Mouse (Mus musculus): Measurements from ENCODE around the gene Mas1. TPM values are rescaled to one million over a fixed set of nuclear protein-coding genes. Genes with fewer than 3 reads are reported as not detected.
"Not testable (repeated sequence)": the region's sequence is repeated elsewhere in the genome, so short reads cannot be mapped to it uniquely, and the experiment has no call there.

The Mas1 gene
- polyA plus RNA-seq, 1 experiment from 2014 or later, result 0.82 TPM

- ATAC-seq (ENCODE audit: insufficient read depth, low FRiP score, low read depth), result no peak
- Histone ChIP-seq H3K9me3 (no peaks in the 10 kb centered on the region), H3K4me3 (replicated peaks) (no peak overlapping the region), H3K4me2 (no peak overlapping the region), H3K36me3 (peaks cover 12% of the 10 kb centered on the region), H3K27me3 (replicated peaks) (no peaks in the 10 kb centered on the region), H3K27ac (no peak overlapping the region), H3K9ac (no peak overlapping the region), H3K4me1 (0 out of 2 replicates have a peak, but pooled peaks cover 2% of the 10 kb centered on the region)
- WGBS, result 89% methylated on average over 6 of the region's 6 CpGs
Measured at GRCm38 (mm10) chr17:12902291-12902690, 34.3 kb upstream of the Mas1 start.

- Histone ChIP-seq H3K36me3 (peaks cover 12% of the 10 kb centered on the region; the same call in 1 of the 2 replicates), H3K27ac (peak overlapping the region; percentile 11; the same call in 1 of the 2 replicates)
- H3K9me3 ChIP-seq; H3K27me3 ChIP-seq (replicated peaks); H3K4me3 ChIP-seq (replicated peaks); H3K4me1 ChIP-seq; H3K9ac ChIP-seq; H3K4me2 ChIP-seq; ATAC-seq (ENCODE audit: insufficient read depth, low FRiP score, low read depth): not testable (repeated sequence)
- WGBS, result 31% methylated on average over 2 of the region's 2 CpGs
Measured at GRCm38 (mm10) chr17:12898607-12899006, 30.7 kb upstream of the Mas1 start.

- H3K9me3 ChIP-seq, result no peaks in the 10 kb centered on the region
- H3K36me3 ChIP-seq, result peaks cover 9% of the 10 kb centered on the region; the same call in 1 of the 2 replicates
- no peak overlapping the region for H3K4me3 ChIP-seq (replicated peaks)
- no peak overlapping the region for H3K9ac ChIP-seq
- H3K27ac ChIP-seq, result no peak overlapping the region
- WGBS, result 75% methylated on average over 5 of the region's 5 CpGs
- no peaks in the 10 kb centered on the region for H3K4me1 ChIP-seq
- H3K4me2 ChIP-seq, result no peak overlapping the region
- no peak for ATAC-seq (ENCODE audit: insufficient read depth, low FRiP score, low read depth)
- no peaks in the 10 kb centered on the region for H3K27me3 ChIP-seq (replicated peaks)
Measured at GRCm38 (mm10) chr17:12897674-12898073, 29.7 kb upstream of the Mas1 start.

- 86% methylated on average over 9 of the region's 9 CpGs for WGBS
- no peak overlapping the region for H3K9ac ChIP-seq
- H3K4me1 ChIP-seq, result 0 out of 2 replicates have a peak, but pooled peaks cover 3% of the 10 kb centered on the region
- no peaks in the 10 kb centered on the region for H3K36me3 ChIP-seq
- no peak overlapping the region for H3K4me2 ChIP-seq
- ATAC-seq (ENCODE audit: insufficient read depth, low FRiP score, low read depth), result no peak
- H3K27me3 ChIP-seq (replicated peaks), result no peaks in the 10 kb centered on the region
- no peak overlapping the region for H3K27ac ChIP-seq
- no peaks in the 10 kb centered on the region for H3K9me3 ChIP-seq
- H3K4me3 ChIP-seq (replicated peaks), result no peak overlapping the region
Measured at GRCm38 (mm10) chr17:12892033-12892432, 24.1 kb upstream of the Mas1 start.

GRCm38 (mm10) chr17:12891054-12891453 is 23.1 kb upstream of the Mas1 start:
- Histone ChIP-seq H3K27ac (no peak overlapping the region), H3K4me2 (no peak overlapping the region), H3K4me3 (replicated peaks) (no peak overlapping the region), H3K9ac (no peak overlapping the region), H3K27me3 (replicated peaks) (no peaks in the 10 kb centered on the region), H3K36me3 (no peaks in the 10 kb centered on the region), H3K9me3 (no peaks in the 10 kb centered on the region), H3K4me1 (peaks cover 3% of the 10 kb centered on the region; the same call in 1 of the 2 replicates)
- ATAC-seq (ENCODE audit: insufficient read depth, low FRiP score, low read depth), result no peak
- 93% methylated on average over 4 of the region's 4 CpGs for WGBS

- peaks cover 3% of the 10 kb centered on the region; the same call in 1 of the 2 replicates for H3K4me1 ChIP-seq
- H3K4me3 ChIP-seq (replicated peaks), result no peak overlapping the region
- no peaks in the 10 kb centered on the region for H3K27me3 ChIP-seq (replicated peaks)
- WGBS, result 62% methylated on average over 15 of the region's 15 CpGs
- no peaks in the 10 kb centered on the region for H3K36me3 ChIP-seq
- H3K4me2 ChIP-seq, result no peak overlapping the region
- H3K9me3 ChIP-seq, result no peaks in the 10 kb centered on the region
- no peak overlapping the region for H3K9ac ChIP-seq
- H3K27ac ChIP-seq, result no peak overlapping the region
- ATAC-seq (ENCODE audit: insufficient read depth, low FRiP score, low read depth), result no peak
Measured at GRCm38 (mm10) chr17:12887021-12887775, 19.3 kb upstream of the Mas1 start.

- Histone ChIP-seq H3K4me2 (no peak overlapping the region), H3K4me3 (replicated peaks) (no peak overlapping the region), H3K4me1 (peaks cover 3% of the 10 kb centered on the region; the same call in 1 of the 2 replicates), H3K9me3 (no peaks in the 10 kb centered on the region), H3K36me3 (no peaks in the 10 kb centered on the region), H3K9ac (no peak overlapping the region), H3K27me3 (replicated peaks) (no peaks in the 10 kb centered on the region), H3K27ac (no peak overlapping the region)
- no peak for ATAC-seq (ENCODE audit: insufficient read depth, low FRiP score, low read depth)
- WGBS, result 38% methylated on average over 6 of the region's 6 CpGs
Measured at GRCm38 (mm10) chr17:12886620-12887019, 18.7 kb upstream of the Mas1 start.

GRCm38 (mm10) chr17:12881216-12881615 is 13.3 kb upstream of the Mas1 start:
- Histone ChIP-seq H3K36me3 (no peaks in the 10 kb centered on the region), H3K4me3 (replicated peaks) (no peak overlapping the region), H3K27ac (no peak overlapping the region), H3K4me2 (no peak overlapping the region), H3K4me1 (no peaks in the 10 kb centered on the region), H3K27me3 (replicated peaks) (no peaks in the 10 kb centered on the region), H3K9me3 (no peaks in the 10 kb centered on the region), H3K9ac (no peak overlapping the region)
- no peak for ATAC-seq (ENCODE audit: insufficient read depth, low FRiP score, low read depth)
- WGBS, result 79% methylated on average over 1 of the region's 1 CpGs

- H3K4me2 ChIP-seq, result peak overlapping the region; percentile 43
- H3K27me3 ChIP-seq (replicated peaks), result no peaks in the 10 kb centered on the region
- ATAC-seq (ENCODE audit: insufficient read depth, low FRiP score, low read depth), result peak; percentile 50; the same call in 1 of the 2 replicates
- WGBS, result 4% methylated on average over 14 of the region's 14 CpGs
- no peak overlapping the region; the same call in 1 of the 2 replicates for H3K4me3 ChIP-seq (replicated peaks)
- H3K9me3 ChIP-seq, result no peaks in the 10 kb centered on the region
- no peaks in the 10 kb centered on the region for H3K36me3 ChIP-seq
- no peak overlapping the region for H3K27ac ChIP-seq
- no peak overlapping the region for H3K9ac ChIP-seq
- no peaks in the 10 kb centered on the region for H3K4me1 ChIP-seq
Measured at GRCm38 (mm10) chr17:12880178-12880577, 12.2 kb upstream of the Mas1 start.

- no peak within 1 kb of the TSS for H3K4me2 ChIP-seq
- no peak within 1 kb of the TSS for H3K27ac ChIP-seq
- no peaks in the 10 kb centered on the region for H3K36me3 ChIP-seq
- no peaks in the 10 kb centered on the region for H3K27me3 ChIP-seq (replicated peaks)
- no peaks in the 10 kb centered on the region for H3K4me1 ChIP-seq
- no peak for ATAC-seq (ENCODE audit: insufficient read depth, low FRiP score, low read depth)
- no peak within 1 kb of the TSS for H3K4me3 ChIP-seq (replicated peaks)
- WGBS, result 74% methylated on average over 5 of the region's 5 CpGs
- no peaks in the 10 kb centered on the region for H3K9me3 ChIP-seq
- no peak within 1 kb of the TSS for H3K9ac ChIP-seq
Measured at GRCm38 (mm10) chr17:12875734-12876133, 7.8 kb upstream of the Mas1 start, which contains the start of gene Mrgprh. Mrgprh (plus strand) TSS chr17:12876034.

GRCm38 (mm10) chr17:12872275-12873028 is 4.5 kb upstream of the Mas1 start:
- Histone ChIP-seq H3K4me1 (0 out of 2 replicates have a peak, but pooled peaks cover 8% of the 10 kb centered on the region), H3K27me3 (replicated peaks) (no peaks in the 10 kb centered on the region), H3K4me2 (no peak overlapping the region), H3K9ac (no peak overlapping the region), H3K9me3 (no peaks in the 10 kb centered on the region), H3K4me3 (replicated peaks) (no peak overlapping the region), H3K36me3 (no peaks in the 10 kb centered on the region), H3K27ac (no peak overlapping the region)
- WGBS, result 65% methylated on average over 16 of the region's 16 CpGs
- no peak for ATAC-seq (ENCODE audit: insufficient read depth, low FRiP score, low read depth)

- Histone ChIP-seq H3K9ac (no peak overlapping the region), H3K4me3 (replicated peaks) (no peak overlapping the region), H3K9me3 (no peaks in the 10 kb centered on the region), H3K27ac (no peak overlapping the region), H3K4me2 (no peak overlapping the region), H3K36me3 (no peaks in the 10 kb centered on the region), H3K4me1 (0 out of 2 replicates have a peak, but pooled peaks cover 8% of the 10 kb centered on the region), H3K27me3 (replicated peaks) (no peaks in the 10 kb centered on the region)
- no peak for ATAC-seq (ENCODE audit: insufficient read depth, low FRiP score, low read depth)
- 16% methylated on average over 4 of the region's 4 CpGs for WGBS
Measured at GRCm38 (mm10) chr17:12868640-12869039, 697 bp upstream of the Mas1 start.
